Mouse (Mus musculus): Measurements from ENCODE around the gene Rnf217.

Rnf217 gene

DNA sequence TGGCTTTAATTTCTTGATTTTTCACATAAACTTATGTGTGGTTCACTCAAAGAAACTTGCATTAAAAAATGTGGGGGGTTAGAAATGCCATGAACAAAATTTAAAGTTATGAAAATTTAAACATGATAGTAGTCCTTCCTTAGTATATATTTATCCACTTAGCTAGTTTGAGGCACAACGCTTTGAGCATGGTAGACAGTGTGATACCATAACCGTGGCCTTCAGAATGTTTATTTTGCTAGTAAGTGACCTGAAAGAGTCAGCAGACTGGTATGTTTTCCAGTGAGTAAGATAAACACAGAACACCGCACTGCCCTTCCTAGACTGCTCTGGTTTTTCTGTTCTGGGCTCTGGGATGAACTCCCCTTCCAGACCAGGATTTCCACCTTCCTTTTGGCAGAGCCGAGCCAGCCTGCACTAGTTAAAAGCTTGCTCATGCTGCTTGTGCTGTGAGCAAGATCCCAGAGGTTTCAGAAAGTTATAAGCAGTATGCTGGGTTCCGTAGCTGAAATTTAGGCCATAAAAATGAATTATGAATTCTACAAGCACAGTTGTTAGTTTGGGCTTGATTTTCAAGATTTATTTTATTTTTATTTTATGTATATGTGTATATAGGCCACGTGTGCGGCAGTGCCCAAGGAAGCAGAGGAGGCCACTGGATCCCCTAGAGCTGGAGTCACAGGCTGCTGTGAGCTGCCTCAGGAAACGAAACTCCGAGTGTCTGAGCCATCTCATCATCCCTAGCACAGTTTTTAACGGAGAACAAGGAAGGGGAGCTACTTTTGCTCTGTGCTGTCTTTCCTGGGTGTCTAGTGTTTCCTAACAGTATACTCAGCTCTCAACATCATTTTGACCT, 141.7 kb downstream of the Rnf217 start:
- DNase-seq = no peak

DNA sequence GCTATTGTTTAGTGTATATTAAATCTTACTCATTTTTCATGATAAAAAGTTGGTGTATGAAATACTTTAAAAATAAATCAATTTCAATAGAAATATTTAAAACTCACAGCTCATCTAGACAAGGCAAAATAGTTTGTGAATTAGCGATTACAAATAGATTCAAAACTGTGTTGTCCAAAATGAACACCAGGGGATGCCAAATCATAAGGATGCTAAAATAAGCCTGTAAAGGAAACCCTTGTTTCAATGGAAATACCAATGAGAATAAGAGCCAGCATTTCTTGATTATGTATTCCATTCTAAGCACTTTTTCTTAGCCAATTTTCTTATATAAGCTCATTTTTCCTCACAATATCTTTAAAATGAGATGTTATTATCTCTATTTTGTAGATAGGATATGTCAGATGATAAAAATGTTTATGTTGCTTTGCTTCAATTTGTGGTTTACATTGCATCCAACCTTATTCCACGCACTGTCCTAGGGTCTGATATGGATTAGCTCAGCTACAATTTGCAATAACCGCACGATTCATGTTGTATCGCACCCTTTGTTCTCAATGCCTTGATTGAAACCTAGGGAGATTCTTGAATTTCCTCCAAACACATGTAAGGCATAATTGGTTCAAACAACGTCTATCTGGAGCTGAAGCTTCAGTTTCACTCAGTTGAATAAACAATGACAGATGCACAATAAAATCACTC, 143.0 kb downstream of the Rnf217 start:
- DNase-seq = no peak

DNA sequence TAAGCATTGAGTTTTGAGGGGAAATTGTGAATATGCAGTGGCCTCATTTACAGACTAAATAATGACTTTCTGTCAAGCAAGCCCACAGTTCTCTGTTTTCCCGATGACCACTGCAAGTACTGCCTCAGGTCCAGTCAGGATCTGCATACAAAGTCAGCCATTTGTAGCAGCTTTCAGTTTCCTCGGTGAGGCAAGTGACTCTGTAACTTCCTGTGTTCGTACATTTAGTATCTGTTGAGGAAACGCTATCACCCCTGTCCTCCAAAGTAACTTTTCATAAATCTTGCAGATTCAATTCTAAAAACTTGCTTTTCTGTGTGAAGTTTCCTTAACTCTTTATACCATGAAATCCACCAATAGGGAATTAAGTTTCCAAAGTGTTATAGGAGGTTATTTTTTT, 143.6 kb downstream of the Rnf217 start:
- no peak for DNase-seq

DNA sequence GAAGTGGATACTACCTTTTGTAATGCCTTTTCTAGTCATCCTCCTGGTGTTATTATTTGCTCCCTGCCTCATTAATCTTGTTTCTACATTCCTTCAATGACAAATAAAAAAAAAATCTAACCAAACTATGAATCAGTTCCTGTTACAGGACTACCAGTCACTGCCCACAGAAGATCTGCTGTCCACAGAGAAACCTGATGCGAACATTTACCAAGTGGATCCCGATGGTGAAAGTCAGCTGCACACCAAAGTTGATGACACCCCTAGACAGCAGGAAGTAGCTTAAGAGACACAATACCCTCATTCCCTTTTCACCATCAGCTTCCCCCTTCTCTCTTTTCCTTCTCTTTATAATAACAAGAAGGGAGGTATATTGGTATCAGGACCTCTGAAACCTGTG, 145.9 kb downstream of the Rnf217 start:
- no peak for DNase-seq

DNA sequence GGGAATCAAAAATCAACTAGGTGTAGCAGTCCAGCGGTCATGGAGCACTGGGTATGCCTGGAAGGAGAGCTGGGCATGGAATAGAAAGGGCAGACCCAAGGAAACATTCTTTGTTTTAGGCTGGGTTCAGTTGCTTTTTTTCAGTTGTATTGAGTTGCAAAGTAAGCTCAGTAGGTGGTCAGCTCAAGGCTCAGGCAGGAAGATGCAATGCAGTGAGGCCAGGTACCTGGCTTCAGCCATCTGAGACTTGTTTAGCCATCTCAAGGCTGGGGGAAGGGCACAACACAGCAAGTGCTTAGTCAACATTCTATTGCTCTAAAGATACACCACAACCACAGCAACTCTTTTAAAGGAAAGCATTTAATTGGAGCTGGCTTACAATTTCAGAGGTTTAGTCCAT, 152.2 kb downstream of the Rnf217 start:
- DNase-seq = no peak

DNA sequence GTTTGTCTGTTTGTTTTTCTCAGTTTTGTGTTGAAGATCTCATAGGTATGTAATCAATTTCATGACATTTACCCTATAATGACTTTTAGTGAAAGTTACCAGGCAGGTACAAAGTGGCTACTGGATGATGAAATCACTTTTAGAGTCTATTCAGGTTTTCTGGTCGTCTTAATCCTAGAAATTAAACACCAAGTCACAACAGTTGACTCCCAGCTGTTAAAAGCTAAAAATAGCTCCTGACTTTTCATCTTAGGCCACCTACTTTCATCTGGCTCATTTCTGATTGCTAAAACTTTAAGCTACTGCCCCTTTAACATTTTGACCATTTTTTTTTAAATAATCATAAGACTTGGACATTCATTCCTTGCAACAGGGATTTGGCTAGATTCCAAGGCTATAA, 161.9 kb downstream of the Rnf217 start:
- no peak for DNase-seq

DNA sequence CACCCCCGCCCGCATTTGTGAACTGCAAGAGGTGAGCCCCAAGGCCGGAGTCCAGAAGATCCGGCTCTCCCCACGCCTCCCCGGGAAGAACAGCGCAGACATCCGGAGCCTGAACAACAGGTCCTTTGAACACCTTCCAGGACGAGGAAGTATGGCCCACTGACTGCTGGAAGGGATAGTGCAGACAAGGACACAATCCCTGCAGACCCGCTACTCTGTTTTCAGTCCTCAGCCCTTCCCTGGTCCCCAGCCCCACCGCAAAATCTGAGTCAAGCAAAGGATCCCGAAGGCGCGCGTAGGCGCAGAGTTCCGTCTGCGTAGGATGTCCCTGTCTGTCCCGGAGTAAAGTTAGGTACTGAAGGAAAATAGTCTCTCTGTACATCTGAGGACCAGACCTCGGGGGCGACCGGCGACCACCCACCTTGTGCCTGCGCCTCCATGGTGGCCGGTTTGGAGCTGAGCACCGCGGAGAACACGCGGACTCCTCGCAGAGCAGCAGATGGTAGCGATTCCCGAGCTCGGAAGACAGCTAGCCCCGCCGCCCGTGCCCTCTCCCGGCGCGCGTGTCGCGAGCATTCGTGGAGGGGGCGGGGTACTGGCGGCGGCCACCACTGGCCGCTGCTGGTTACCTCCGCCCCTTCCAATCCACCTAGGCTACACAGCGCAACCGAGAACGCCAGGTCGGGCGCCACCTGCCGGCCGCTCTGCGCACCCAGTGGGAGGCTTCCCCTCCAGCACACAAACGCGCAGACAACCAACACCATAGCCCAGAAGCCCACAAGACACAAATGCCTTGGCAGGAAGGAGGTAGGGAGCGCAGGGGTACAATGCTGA, 163.5 kb downstream of the Rnf217 start, which contains the start of gene Tpd52l1:
TSS of gene Tpd52l1 (minus strand) at position 668 of the 834 bp plus-strand sequence.
- peak; percentile 46 for DNase-seq

DNA sequence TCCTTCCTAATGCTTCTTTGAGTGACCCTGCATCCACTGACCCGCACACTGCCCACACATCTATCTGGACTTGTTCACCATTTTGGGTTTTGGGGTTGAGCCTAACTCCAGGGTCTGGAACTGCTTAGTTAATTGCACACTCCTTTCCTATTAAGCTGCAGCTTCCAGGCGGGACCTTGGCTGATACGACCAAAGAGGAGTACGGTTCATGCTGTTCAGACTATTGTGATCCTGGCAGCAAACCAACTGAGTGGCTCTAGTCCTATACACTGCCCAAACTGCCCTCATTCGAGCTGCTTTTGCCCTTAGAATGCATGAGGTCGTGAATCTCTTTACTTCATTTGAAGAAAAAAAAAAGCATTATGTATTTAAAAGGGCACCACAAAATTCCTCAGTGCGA, 164.8 kb downstream of the Rnf217 start:
- no peak for DNase-seq

Measured in thymus, postnatal 25 days (tissue).